Mouse (Mus musculus) liver, embryonic 18 days (tissue): ENCODE results near the gene Stat1. TPM values are rescaled to one million over a fixed set of nuclear protein-coding genes. Genes with fewer than 3 reads are reported as not detected.

Source experiments
- polyA plus RNA-seq: library from polyadenylated mRNA; depleted of rRNA; stranded (reverse); fragments of >200 nt; gene quantifications from 2 replicates; pipeline ENCODE4 v1.2.3, GENCODE M21; 2012; rRNA removed

Stat1 gene
- polyA plus RNA-seq: 30.0 and 39.2 TPM in 2 replicates

GRCm38 (mm10) chr1:52118860-52119591, at the start of gene Stat1:
TSS of gene Stat1 (plus strand) at chr1:52119440.

Other genes starting within 250 kb of the Stat1 start
- gene Myo1b, start 203.4 kb upstream of the Stat1 start, polyA plus RNA-seq: 6.4 and 8.2 TPM in 2 replicates
- 0.72 and 1.0 TPM in 2 replicates for gene Stat4, start 132.3 kb upstream of the Stat1 start, polyA plus RNA-seq
- gene Gls, start 113.8 kb downstream of the Stat1 start, polyA plus RNA-seq: 11.1 and 11.6 TPM in 2 replicates